Mouse (Mus musculus) liver, embryonic 14.5 days (tissue): ENCODE measurements around the gene Snap91. TPM values are rescaled to one million over a fixed set of nuclear protein-coding genes. Genes with fewer than 3 reads are reported as not detected.

Experiments used
- ATAC-seq: fragments of 200-750 bp; cut with Nextera tagmentation; 2 replicates; pipeline ENCODE4 v1.8.0; 2017; ENCODE audit warnings: moderate number of reproducible peaks, mild to moderate bottlenecking, moderate library complexity; ENCODE audit not compliant: insufficient read depth
- DNase-seq, 3 experiments: peaks; one replicate each; pipeline ENCODE4 v3.0.0-alpha.2; 2012 to 2013; ENCODE audit warnings: low read depth in 3 of 3, low spot score in 3 of 3
- H3K27ac ChIP-seq: fragments of 300-500 bp; sonication (generic); 2 replicates; pipeline ENCODE4 v1.5.1; 2014; ENCODE audit warnings: moderate library complexity, mild to moderate bottlenecking, control low read depth, inconsistent platforms
- H3K27me3 ChIP-seq: fragments of 300-500 bp; sonication (generic); 2 replicates; pipeline ENCODE4 v1.6.1; 2014; ENCODE audit warnings: mild to moderate bottlenecking, low read length, moderate library complexity; ENCODE audit not compliant: control insufficient read depth, insufficient read depth
- H3K36me3 ChIP-seq: fragments of 300-500 bp; sonication (generic); replicated peaks from 2 replicates; pipeline ENCODE4 v1.6.1; 2014; ENCODE audit warnings: low read depth; ENCODE audit not compliant: control insufficient read depth, insufficient read depth
- H3K4me1 ChIP-seq, 2 experiments: fragments of 200-500 bp in 1 of 2; fragments of 300-500 bp in 1 of 2; sonication (generic) in 1 of 2; replicated peaks; 2 replicates each; pipeline ENCODE4 v1.6.1; 2012 to 2014; ENCODE audit warnings: antibody characterized with exemption in 1 of 2, inconsistent platforms in 1 of 2, low read length in 1 of 2; ENCODE audit not compliant: control insufficient read depth in 2 of 2, insufficient read depth in 2 of 2
- H3K4me2 ChIP-seq: fragments of 300-500 bp; sonication (generic); 2 replicates; pipeline ENCODE4 v1.6.1; 2014; ENCODE audit warnings: low read depth, mild to moderate bottlenecking, control low read depth, moderate library complexity
- H3K4me3 ChIP-seq, 2 experiments: fragments of 200-500 bp in 1 of 2; fragments of 300-500 bp in 1 of 2; sonication (generic) in 1 of 2; 2 replicates each; pipeline ENCODE4 v1.5.1; 2012 to 2014; ENCODE audit warnings: low read depth in 2 of 2, low read length in 2 of 2, mild to moderate bottlenecking in 2 of 2, control low read depth in 1 of 2, inconsistent platforms in 1 of 2, moderate library complexity in 1 of 2; ENCODE audit not compliant: insufficient read depth in 1 of 2
- H3K9ac ChIP-seq: fragments of 300-500 bp; sonication (generic); replicated peaks from 2 replicates; pipeline ENCODE4 v1.6.1; 2014; ENCODE audit warnings: mild to moderate bottlenecking, control low read depth, moderate library complexity
- H3K9me3 ChIP-seq: fragments of 300-500 bp; sonication (generic); 2 replicates; pipeline ENCODE4 v1.6.1; 2016; ENCODE audit warnings: low read length, mixed read lengths; ENCODE audit not compliant: control insufficient read depth
- CTCF ChIP-seq: IDR thresholded peaks from 2 replicates; pipeline ENCODE4 v1.5.1; 2016; ENCODE audit warnings: antibody characterized with exemption, low read depth, control low read depth
- EP300 ChIP-seq: IDR thresholded peaks from 2 replicates; pipeline ENCODE4 v1.6.1; 2016; ENCODE audit warnings: antibody characterized with exemption, low read depth
- WGBS: fragments of 180-500 bp; shearing (Covaris S2); extraction: QIAGEN DNeasy Blood & Tissue Kit; methylation state at CpG from one replicate; pipeline ENCODE4 v1.1.7; 2014; ENCODE audit not compliant: insufficient replicate concordance; 5-methylcytosine and 5-hydroxymethylcytosine counted together
- polyA plus RNA-seq, 2 experiments: library from polyadenylated mRNA; depleted of rRNA in 1 of 2; stranded (reverse) in 1 of 2; unstranded in 1 of 2; fragments of >200 nt; fragmentation: Nextera tagmentation in 1 of 2; extraction: Ambion mirVana in 1 of 2; gene quantifications; 2 replicates each; pipeline versions ENCODE4 v1.2.1 to v1.2.3; 2012 to 2014

Gene Snap91
- polyA plus RNA-seq, 2 experiments, result 0.02 TPM; not detected in 1

DNA sequence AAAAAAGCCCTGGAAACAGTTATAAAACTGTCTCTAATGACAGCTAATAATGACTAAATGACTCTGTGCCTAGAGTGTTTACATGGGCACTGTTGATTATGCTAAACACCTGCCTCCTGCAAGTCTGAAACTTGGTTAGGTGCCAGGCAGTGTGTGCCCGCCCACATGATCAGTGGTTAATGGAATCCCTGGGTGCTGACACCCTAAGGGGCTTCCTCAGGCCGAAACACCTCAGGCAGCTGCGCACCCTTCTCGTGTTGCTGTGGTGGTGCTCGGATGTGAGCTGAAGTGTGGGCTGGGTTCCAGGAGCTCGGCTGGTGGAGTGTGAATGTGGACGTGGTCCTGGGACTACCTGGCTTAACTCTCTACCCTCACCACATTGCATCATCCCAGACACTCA is 103.1 kb downstream of the Snap91 start:
- TF ChIP-seq EP300 (no peak), CTCF (no peak)
- Histone ChIP-seq H3K9me3 (no peaks in the 10 kb centered on the region), H3K4me3 (no peak overlapping the region), H3K9ac (no peak overlapping the region), H3K36me3 (no peaks in the 10 kb centered on the region), H3K27ac (no peak overlapping the region), H3K4me1 (no peaks in the 10 kb centered on the region), H3K27me3 (no peaks in the 10 kb centered on the region), H3K4me2 (no peak overlapping the region)
- ATAC-seq, result no peak
- DNase-seq, result no peak
- 47% methylated on average over 7 of the region's 7 CpGs for WGBS

DNA sequence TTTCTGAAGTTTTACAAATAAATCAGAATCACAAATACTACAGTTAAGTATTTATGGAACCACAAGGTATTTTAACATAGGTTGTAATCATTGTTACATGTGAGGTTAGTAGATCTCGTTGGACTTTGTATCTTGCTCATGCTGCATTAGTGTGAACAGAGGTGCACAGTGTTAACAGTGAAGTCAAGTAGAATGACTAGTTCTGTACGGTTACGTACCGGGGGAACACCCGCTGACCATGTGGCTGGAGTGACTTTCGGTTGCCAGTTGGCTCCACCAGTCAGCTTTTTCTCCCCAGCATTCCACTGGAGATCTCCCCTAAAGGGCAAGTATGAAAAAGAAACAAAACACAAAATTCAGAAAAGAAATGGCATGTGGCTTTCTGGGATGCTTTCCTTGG is 105.1 kb downstream of the Snap91 start:
- H3K9ac ChIP-seq, result no peak overlapping the region
- no peaks in the 10 kb centered on the region for H3K36me3 ChIP-seq
- ATAC-seq (no peak), DNase-seq (no peak)
- 73% methylated on average over 6 of the region's 6 CpGs for WGBS
- H3K27me3 ChIP-seq, result no peaks in the 10 kb centered on the region
- no peaks in the 10 kb centered on the region for H3K4me1 ChIP-seq
- H3K4me2 ChIP-seq, result no peak overlapping the region
- H3K27ac ChIP-seq, result no peak overlapping the region
- no peaks in the 10 kb centered on the region for H3K9me3 ChIP-seq
- no peak overlapping the region for H3K4me3 ChIP-seq
- TF ChIP-seq EP300, result no peak
- no peak for TF ChIP-seq CTCF

DNA sequence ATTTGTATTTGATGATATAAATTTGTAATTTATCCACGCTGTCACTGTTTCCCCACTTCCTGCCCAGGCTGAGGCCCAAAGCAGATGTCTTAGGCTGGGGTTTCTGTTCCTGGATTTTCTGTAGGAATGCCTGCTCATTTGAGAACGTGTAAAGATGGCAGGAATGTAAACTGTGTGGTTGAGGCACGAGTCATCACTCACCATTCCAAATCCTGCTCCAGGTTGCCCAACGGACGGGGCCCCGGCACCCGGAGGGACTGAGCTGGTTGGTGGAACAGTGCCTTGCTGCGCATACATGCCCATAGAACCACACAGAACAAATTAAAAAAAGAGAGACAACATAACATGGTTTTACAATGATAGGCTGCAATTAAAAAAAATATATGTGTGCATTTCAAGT is 106.5 kb downstream of the Snap91 start:
- Histone ChIP-seq H3K27ac (no peak overlapping the region), H3K4me2 (no peak overlapping the region), H3K27me3 (no peaks in the 10 kb centered on the region), H3K4me1 (no peaks in the 10 kb centered on the region), H3K36me3 (no peaks in the 10 kb centered on the region), H3K9ac (no peak overlapping the region), H3K4me3 (no peak overlapping the region), H3K9me3 (no peaks in the 10 kb centered on the region)
- no peak for ATAC-seq
- 65% methylated on average over 8 of the region's 8 CpGs for WGBS
- DNase-seq, result no peak
- TF ChIP-seq CTCF, result no peak
- no peak for TF ChIP-seq EP300

DNA sequence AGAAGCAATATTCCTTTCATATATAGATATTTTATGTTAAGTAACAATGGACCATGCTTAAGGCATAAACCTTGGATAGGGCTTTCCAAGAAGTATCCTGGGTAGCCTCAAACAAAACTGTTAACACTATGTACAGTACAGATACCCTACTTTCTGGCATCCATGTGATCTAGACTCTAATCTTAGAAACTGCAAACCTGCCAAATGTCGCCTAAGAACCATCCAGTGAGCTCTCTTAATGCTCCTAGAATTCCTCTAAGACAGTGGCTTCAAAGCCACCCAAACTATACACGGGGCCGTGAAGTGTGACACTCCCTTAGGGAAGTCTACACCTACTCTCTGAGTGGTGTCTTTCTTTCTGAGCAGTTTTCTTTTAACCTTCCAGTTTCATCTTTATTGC is 107.6 kb downstream of the Snap91 start:
- no peak overlapping the region for H3K9ac ChIP-seq
- TF ChIP-seq CTCF (no peak), EP300 (no peak)

DNA sequence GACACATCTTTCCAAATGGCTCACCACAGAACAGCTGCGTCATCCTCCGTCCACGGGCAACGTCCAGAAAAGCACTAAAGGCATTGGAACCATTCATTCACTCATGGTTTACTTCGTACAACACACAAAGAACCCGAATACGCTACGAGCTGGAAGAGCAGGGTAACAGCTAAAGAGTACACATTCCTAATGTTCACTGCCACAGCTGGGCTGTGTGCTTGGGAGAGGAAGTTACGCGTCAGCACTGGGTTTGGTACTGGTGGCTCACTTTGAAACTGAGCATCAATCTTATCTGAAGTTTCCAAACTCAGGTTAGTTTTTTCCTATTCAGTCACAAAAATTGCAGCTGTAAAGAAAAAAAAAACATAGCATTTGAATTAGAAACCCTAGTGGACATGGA is 113.5 kb downstream of the Snap91 start:
- Histone ChIP-seq H3K4me2 (no peak overlapping the region), H3K27me3 (no peaks in the 10 kb centered on the region), H3K9me3 (no peaks in the 10 kb centered on the region), H3K4me1 (no peaks in the 10 kb centered on the region), H3K4me3 (no peak overlapping the region), H3K9ac (no peak overlapping the region), H3K36me3 (no peaks in the 10 kb centered on the region), H3K27ac (no peak overlapping the region)
- DNase-seq, result no peak
- no peak for ATAC-seq
- TF ChIP-seq EP300 (no peak), CTCF (no peak)
- 69% methylated on average over 10 of the region's 10 CpGs for WGBS

More for the DNA sequence above, 107.6 kb downstream of the Snap91 start:
- DNase-seq, result no peak
- Histone ChIP-seq H3K36me3 (no peaks in the 10 kb centered on the region), H3K27ac (no peak overlapping the region), H3K4me1 (no peaks in the 10 kb centered on the region), H3K4me2 (no peak overlapping the region), H3K27me3 (no peaks in the 10 kb centered on the region), H3K4me3 (no peak overlapping the region), H3K9me3 (no peaks in the 10 kb centered on the region)
- no peak for ATAC-seq
- WGBS, result 46% methylated on average over 3 of the region's 3 CpGs

DNA sequence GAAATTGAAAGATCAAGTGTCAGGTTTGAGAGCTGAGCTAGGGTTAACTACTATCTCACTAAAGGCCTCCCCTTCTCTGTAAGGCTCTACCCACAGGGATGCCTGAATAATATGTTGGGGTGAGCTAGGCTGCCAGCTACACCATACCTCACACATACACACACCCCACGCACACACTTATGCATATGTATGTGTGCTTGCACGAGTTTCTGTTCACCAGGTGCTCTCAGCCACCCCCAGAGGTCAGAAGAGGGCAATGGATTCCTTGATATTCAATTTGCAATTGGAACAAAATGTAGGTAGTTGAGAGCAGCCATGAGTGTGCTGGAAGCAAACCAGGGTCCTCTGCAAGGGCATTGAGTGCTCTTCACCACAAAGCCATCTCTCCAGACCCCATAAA is 116.5 kb downstream of the Snap91 start:
- DNase-seq, result no peak

More for the DNA sequence above, 116.5 kb downstream of the Snap91 start:
- 50% methylated on average over 2 of the region's 2 CpGs for WGBS
- TF ChIP-seq EP300, result no peak
- TF ChIP-seq CTCF, result no peak
- Histone ChIP-seq H3K36me3 (no peaks in the 10 kb centered on the region), H3K4me1 (no peaks in the 10 kb centered on the region), H3K4me2 (no peak overlapping the region), H3K4me3 (no peak overlapping the region), H3K27ac (no peak overlapping the region), H3K9ac (no peak overlapping the region), H3K9me3 (no peaks in the 10 kb centered on the region), H3K27me3 (no peaks in the 10 kb centered on the region)
- ATAC-seq, result no peak
